Mouse (Mus musculus) lung, embryonic 16.5 days (tissue): ENCODE measurements around the gene Pou2f1. TPM values are rescaled to one million over a fixed set of nuclear protein-coding genes. Genes with fewer than 3 reads are reported as not detected.

Experiments used
- ATAC-seq: fragments of 200-750 bp; cut with Nextera tagmentation; 2 replicates; pipeline ENCODE4 v1.8.0; 2017; ENCODE audit warnings: low read depth, mild to moderate bottlenecking, moderate library complexity
- H3K27ac ChIP-seq: fragments of 300-500 bp; sonication (generic); 2 replicates; pipeline ENCODE4 v1.5.1; 2014; ENCODE audit warnings: mild to moderate bottlenecking, control low read depth, low read length
- H3K27me3 ChIP-seq: fragments of 300-500 bp; sonication (generic); 2 replicates; pipeline ENCODE4 v1.6.1; 2014; ENCODE audit warnings: low read depth, low read length, mixed read lengths; ENCODE audit not compliant: control insufficient read depth, insufficient read depth
- H3K36me3 ChIP-seq: fragments of 300-500 bp; sonication (generic); 2 replicates; pipeline ENCODE4 v1.6.1; 2014; ENCODE audit warnings: low read length; ENCODE audit not compliant: control insufficient read depth, insufficient read depth
- H3K4me1 ChIP-seq: fragments of 300-500 bp; sonication (generic); replicated peaks from 2 replicates; pipeline ENCODE4 v1.6.1; 2014; ENCODE audit warnings: low read length, mixed read lengths; ENCODE audit not compliant: control insufficient read depth, insufficient read depth
- H3K4me2 ChIP-seq: fragments of 300-500 bp; sonication (generic); 2 replicates; pipeline ENCODE4 v1.6.1; 2014; ENCODE audit warnings: low read depth, low read length, control low read depth
- H3K4me3 ChIP-seq: fragments of 300-500 bp; sonication (generic); 2 replicates; pipeline ENCODE4 v1.5.1; 2014; ENCODE audit warnings: mild to moderate bottlenecking, low read length, control low read depth
- H3K9ac ChIP-seq: fragments of 300-500 bp; sonication (generic); 2 replicates; pipeline ENCODE4 v1.6.1; 2014; ENCODE audit warnings: low read length, control low read depth
- H3K9me3 ChIP-seq: fragments of 300-500 bp; sonication (generic); 2 replicates; pipeline ENCODE4 v1.6.1; 2016; ENCODE audit warnings: low read length; ENCODE audit not compliant: control insufficient read depth
- WGBS: fragments of 180-500 bp; shearing (Covaris S2); extraction: QIAGEN DNeasy Blood & Tissue Kit; methylation state at CpG from one replicate; pipeline ENCODE4 v1.1.7; 2014; 5-methylcytosine and 5-hydroxymethylcytosine counted together
- polyA plus RNA-seq: library from polyadenylated mRNA; unstranded; fragments of >200 nt; fragmentation: Nextera tagmentation; extraction: Ambion mirVana; gene quantifications from 2 replicates; pipeline ENCODE4 v1.2.1, GENCODE M21; 2015

Pou2f1 gene
- polyA plus RNA-seq, 1 experiment from 2014 or later, result 16.3 TPM

DNA sequence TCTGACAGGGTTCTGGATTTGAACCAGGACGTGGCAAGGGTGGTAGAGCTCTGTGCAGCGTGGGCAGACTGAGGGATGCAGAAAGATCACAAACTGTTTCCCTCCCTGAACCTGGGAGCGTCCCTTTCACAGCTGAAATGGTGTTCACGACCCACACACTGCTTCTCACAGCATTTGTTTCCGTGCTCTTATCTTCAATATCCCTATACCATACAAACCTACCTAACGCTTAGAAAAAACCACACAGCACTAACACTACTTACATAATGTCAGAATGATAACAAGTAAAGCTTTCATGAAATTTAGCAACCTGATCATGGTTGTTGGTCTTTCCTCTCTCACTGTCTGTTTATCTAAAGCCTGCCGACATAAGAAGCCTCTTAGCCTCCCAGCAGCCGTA, 133.8 kb downstream of the Pou2f1 start:
- no peak overlapping the region for H3K9ac ChIP-seq
- H3K9me3 ChIP-seq, result no peaks in the 10 kb centered on the region
- no peaks in the 10 kb centered on the region for H3K27me3 ChIP-seq
- no peak for ATAC-seq
- peaks cover 5% of the 10 kb centered on the region for H3K4me1 ChIP-seq
- no peak overlapping the region for H3K27ac ChIP-seq
- no peaks in the 10 kb centered on the region; the same call in 1 of the 2 replicates for H3K36me3 ChIP-seq
- no peak overlapping the region for H3K4me3 ChIP-seq
- 70% methylated on average over 8 of the region's 8 CpGs for WGBS
- no peak overlapping the region for H3K4me2 ChIP-seq

DNA sequence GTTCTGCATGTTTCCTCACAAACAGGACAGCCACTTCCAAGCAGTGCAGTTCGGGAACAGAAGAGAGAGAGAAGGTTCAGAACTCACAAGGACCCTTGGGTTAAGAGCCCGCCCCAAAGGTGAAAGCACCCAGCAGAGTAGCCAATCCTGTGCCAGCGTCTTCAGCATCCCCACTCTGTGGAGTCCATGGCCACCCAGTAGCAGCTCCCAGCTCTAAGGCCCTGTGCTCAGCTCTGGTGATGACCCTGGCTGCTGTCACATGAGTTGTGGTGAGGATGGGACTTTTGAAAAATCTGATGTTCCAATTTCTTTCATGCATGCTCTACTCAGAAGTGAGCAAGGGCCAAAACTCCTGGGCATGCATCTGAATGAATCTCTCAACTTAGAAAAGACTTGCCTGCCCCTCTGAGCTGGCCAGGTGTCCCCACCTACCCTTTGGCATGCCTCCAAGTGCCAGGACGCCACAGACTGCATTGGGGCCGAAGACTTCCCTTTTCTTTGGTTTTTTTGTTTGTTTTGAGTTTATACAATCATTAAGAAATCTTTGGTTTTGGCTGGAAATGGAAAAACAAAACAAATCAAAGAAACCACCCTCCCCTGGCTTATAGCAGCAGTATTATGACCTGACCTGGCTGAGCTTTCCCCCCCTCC, 135.7 kb downstream of the Pou2f1 start:
- 51% methylated on average over 5 of the region's 5 CpGs for WGBS
- Histone ChIP-seq H3K9ac (no peak overlapping the region), H3K27ac (no peak overlapping the region), H3K27me3 (no peaks in the 10 kb centered on the region), H3K4me3 (no peak overlapping the region), H3K4me2 (no peak overlapping the region), H3K4me1 (peaks cover 5% of the 10 kb centered on the region), H3K9me3 (no peaks in the 10 kb centered on the region), H3K36me3 (no peaks in the 10 kb centered on the region; the same call in 1 of the 2 replicates)
- ATAC-seq, result no peak

DNA sequence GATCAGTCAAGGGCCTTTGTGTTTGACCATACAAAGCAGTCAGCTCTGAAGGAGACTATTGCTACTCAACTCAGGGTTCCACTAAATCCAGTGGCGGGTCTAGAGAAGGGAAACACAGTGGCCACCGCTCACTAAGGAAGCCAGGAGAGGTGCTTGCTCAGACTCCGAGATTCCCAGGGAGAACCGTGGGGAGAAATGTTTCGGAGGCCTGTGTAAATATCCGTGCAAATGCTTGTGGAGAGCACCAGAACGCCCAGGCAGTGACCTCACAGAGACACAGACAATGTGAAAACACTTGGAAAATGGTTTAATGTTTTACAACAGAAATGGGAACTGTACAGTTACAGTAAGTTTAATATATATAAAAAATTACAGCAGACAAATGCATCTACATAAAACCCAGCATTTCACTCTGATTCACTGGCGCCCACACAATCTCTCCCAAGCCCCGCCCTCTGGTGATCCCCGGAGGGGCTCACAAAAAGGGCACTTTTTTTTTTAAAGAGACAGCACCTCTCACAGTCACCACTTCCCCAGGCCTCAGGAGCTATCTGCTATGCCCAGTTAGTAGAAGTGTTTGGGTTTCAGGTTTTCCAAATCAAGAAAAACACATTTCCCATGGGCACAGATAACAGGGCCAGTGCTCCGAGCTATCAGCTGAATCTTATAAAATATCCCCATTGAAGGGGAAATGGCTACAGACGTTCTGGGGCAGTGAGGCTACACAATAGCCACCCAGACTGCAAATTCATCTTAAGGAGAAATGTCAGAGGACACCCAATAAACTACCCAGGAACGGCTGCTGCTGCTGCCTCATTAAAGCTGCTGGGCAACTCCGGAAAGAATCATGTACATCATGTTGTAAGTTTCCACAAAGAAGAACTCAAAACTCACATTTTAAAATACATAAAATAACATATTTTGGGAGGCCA, 137.3 kb downstream of the Pou2f1 start:
- Histone ChIP-seq H3K27ac (peak overlapping the region; percentile 49), H3K4me2 (peak overlapping the region; percentile 5; the same call in 1 of the 2 replicates), H3K27me3 (no peaks in the 10 kb centered on the region), H3K4me1 (peaks cover 5% of the 10 kb centered on the region), H3K4me3 (no peak overlapping the region), H3K9me3 (no peaks in the 10 kb centered on the region), H3K9ac (no peak overlapping the region; the same call in 1 of the 2 replicates), H3K36me3 (no peaks in the 10 kb centered on the region; the same call in 1 of the 2 replicates)
- WGBS, result 26% methylated on average over 14 of the region's 14 CpGs
- peak; percentile 60 for ATAC-seq

DNA sequence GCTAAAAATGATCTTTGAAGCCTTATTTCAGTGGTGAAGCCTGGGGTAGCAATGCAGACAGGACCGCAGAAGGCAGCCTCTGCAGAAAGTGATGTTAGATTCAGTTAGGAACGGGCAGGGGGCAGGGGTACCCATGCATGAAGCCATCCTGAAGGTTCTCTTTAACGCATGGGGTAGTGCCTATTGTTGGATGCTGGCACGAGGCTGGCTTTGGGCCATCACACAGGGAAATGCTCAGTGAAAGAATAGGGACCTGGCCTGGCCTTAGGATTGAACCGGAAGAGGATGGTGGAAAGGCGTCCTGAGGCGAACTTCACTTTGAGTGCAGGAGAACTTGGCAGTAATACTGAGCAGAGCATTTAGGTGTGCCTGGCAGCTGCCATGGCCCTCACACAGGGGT, 140.4 kb downstream of the Pou2f1 start:
- H3K27me3 ChIP-seq, result no peaks in the 10 kb centered on the region
- no peak overlapping the region for H3K4me2 ChIP-seq
- no peak for ATAC-seq
- H3K27ac ChIP-seq, result no peak overlapping the region
- H3K9ac ChIP-seq, result no peak overlapping the region
- H3K36me3 ChIP-seq, result no peaks in the 10 kb centered on the region
- WGBS, result 77% methylated on average over 7 of the region's 7 CpGs
- peaks cover 5% of the 10 kb centered on the region for H3K4me1 ChIP-seq
- H3K4me3 ChIP-seq, result no peak overlapping the region
- H3K9me3 ChIP-seq, result no peaks in the 10 kb centered on the region

DNA sequence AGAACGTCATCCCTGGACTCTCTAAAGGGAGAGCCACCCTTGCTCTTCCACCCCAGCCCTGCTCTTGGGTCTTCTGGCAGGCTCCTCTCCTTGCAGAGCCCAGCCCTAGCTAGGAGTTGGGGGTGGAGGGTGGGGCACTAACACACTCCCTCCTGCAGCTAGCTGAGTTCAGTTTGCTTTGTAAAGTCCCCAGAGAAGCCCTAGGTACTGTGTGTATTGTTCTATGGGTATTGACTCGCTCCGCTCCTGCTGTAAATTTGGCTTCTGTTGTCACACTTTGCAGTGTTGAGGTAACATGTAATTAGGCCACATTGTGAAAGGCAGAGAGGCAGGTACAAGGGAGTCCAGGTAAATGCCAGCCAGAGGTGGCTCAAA, 141.3 kb downstream of the Pou2f1 start:
- Histone ChIP-seq H3K4me3 (no peak overlapping the region), H3K9ac (no peak overlapping the region), H3K9me3 (no peaks in the 10 kb centered on the region), H3K4me2 (no peak overlapping the region), H3K4me1 (peaks cover 5% of the 10 kb centered on the region), H3K27ac (no peak overlapping the region), H3K27me3 (no peaks in the 10 kb centered on the region), H3K36me3 (no peaks in the 10 kb centered on the region)
- WGBS, result 77% methylated on average over 3 of the region's 3 CpGs
- no peak for ATAC-seq

DNA sequence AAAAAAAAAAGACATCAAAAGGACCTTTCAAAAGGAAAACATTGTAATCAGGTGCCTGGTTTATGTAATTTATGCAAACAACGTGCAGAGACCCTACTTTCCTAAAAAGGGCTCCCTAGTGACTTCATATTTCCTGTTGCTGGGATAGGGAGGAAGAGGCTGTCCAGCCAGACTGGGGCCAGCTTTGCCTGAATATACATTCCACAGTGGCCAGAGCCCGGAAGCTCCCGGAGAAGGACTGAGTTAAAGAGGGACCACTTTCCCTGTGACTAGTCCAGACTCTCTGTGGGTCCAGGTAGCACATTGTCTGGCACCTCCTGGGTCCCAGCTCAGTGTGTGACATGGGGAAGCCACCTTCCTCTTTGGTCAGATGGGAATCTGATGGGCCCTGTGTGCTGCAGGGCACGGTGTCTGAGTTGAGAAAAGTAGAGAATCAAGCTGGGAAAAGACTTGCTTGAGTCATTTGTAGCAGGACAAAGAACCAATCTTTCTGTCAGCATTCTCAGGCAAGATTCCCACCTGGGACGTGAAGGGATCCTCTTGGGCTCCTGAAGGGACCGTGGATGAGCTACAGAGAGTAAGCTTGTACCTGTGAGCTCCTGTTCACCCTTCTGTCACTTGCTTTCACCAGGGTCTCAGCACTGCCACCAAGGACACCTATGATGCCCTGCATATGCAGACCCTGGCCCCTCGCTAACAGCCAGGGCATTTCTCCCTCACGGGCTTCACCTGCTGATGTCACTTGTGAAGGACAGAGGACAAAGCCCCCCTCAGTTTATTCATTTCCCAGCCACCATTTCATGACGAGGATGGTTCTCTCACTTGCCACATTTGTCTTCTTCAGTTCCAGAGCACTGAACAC, 141.9 kb downstream of the Pou2f1 start:
- WGBS, result 48% methylated on average over 9 of the region's 9 CpGs
- H3K9ac ChIP-seq, result no peak overlapping the region
- H3K27me3 ChIP-seq, result no peaks in the 10 kb centered on the region
- no peaks in the 10 kb centered on the region for H3K36me3 ChIP-seq
- H3K4me3 ChIP-seq, result no peak overlapping the region
- peaks cover 5% of the 10 kb centered on the region for H3K4me1 ChIP-seq
- ATAC-seq, result peak; percentile 39; the same call in 1 of the 2 replicates
- peak overlapping the region; percentile 57 for H3K27ac ChIP-seq
- no peaks in the 10 kb centered on the region for H3K9me3 ChIP-seq
- no peak overlapping the region for H3K4me2 ChIP-seq

DNA sequence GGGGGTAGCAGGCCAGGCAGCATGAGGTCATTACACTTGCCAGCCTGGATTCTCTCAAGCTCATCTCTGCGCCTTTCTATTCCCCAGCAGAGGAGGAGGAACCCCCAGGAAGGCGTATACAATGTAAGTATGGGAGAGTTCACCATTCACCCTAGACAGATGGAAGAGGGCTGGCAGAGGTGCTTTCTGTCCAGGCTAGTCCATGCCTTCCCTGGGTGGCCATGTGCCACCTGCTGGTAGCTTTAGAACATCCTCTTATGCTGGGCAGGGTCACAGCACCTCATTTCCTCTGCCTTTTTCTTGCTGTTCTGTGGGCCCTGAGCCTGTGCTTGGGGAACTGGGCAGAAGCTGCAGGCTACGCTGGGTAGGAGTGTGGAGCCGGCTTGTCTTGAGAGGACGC, 144.1 kb downstream of the Pou2f1 start:
- no peak for ATAC-seq
- no peak overlapping the region for H3K4me3 ChIP-seq
- H3K27me3 ChIP-seq, result no peaks in the 10 kb centered on the region
- no peaks in the 10 kb centered on the region for H3K36me3 ChIP-seq
- 84% methylated on average over 5 of the region's 5 CpGs for WGBS
- no peak overlapping the region for H3K9ac ChIP-seq
- no peak overlapping the region for H3K4me2 ChIP-seq
- H3K9me3 ChIP-seq, result no peaks in the 10 kb centered on the region
- no peaks in the 10 kb centered on the region for H3K4me1 ChIP-seq
- no peak overlapping the region for H3K27ac ChIP-seq

DNA sequence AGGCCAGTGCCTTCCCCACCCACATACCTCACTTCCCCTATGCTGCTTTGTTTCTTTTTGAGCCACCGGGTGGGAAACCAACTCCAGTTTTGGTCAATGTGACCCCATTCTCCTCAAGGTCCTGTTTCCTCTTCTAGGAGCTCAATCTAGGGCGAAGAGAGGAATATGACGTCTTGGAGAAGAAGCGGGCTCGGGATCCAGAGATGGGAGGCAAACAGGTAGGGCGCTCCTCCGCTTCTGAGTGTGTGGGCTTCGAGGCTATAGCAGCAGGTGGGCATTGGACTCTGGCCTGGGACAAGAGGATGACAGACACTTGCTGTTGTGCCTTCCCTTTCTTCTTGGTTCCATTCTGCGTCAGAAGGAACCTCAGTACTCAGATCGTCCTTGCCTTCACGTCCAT, 145.2 kb downstream of the Pou2f1 start:
- Histone ChIP-seq H3K27me3 (no peaks in the 10 kb centered on the region), H3K4me1 (0 out of 2 replicates have a peak, but pooled peaks cover under 1% of the 10 kb centered on the region), H3K9me3 (no peaks in the 10 kb centered on the region), H3K9ac (no peak overlapping the region), H3K4me3 (no peak overlapping the region), H3K27ac (no peak overlapping the region), H3K4me2 (no peak overlapping the region), H3K36me3 (no peaks in the 10 kb centered on the region)
- ATAC-seq, result no peak
- WGBS, result 85% methylated on average over 11 of the region's 11 CpGs
